Mouse (Mus musculus) kidney, adult 2 months (tissue): ENCODE data around the gene Ppm1f. TPM values are rescaled to one million over a fixed set of nuclear protein-coding genes. Genes with fewer than 3 reads are reported as not detected.
"Not testable (repeated sequence)": the region's sequence is repeated elsewhere in the genome, so short reads cannot be mapped to it uniquely, and the experiment has no call there.

Source experiments
- DNase-seq: peaks from one replicate; pipeline ENCODE4 v3.0.0; 2021
- H3K27ac ChIP-seq: fragments of 200-500 bp; 2 replicates; pipeline ENCODE4 v1.5.1; 2012; ENCODE audit warnings: low read depth, low read length, control low read depth, inconsistent platforms; ENCODE audit not compliant: insufficient read depth
- H3K27me3 ChIP-seq: fragments of 200-500 bp; replicated peaks from 2 replicates; pipeline ENCODE4 v1.6.1; 2012; ENCODE audit warnings: mild to moderate bottlenecking, moderate library complexity, low read length, inconsistent platforms; ENCODE audit not compliant: control insufficient read depth, insufficient read depth
- H3K36me3 ChIP-seq: fragments of 200-500 bp; 2 replicates; pipeline ENCODE4 v1.6.1; 2012; ENCODE audit warnings: mild to moderate bottlenecking, moderate library complexity, low read length, inconsistent platforms; ENCODE audit not compliant: control insufficient read depth, insufficient read depth
- H3K4me1 ChIP-seq: fragments of 200-500 bp; 2 replicates; pipeline ENCODE4 v1.6.1; 2011; ENCODE audit warnings: low read length; ENCODE audit not compliant: control insufficient read depth, insufficient read depth
- H3K4me3 ChIP-seq: fragments of 200-500 bp; 2 replicates; pipeline ENCODE4 v1.5.1; 2011; ENCODE audit warnings: mild to moderate bottlenecking, low read depth, low read length, control low read depth; ENCODE audit not compliant: insufficient read depth
- CTCF ChIP-seq: fragments of 200-500 bp; conservative IDR thresholded peaks from 2 replicates; pipeline ENCODE4 v1.5.1; 2011; ENCODE audit warnings: low read depth, mild to moderate bottlenecking, control low read depth, low read length, moderate library complexity, mixed read lengths; ENCODE audit not compliant: insufficient read depth, insufficient read length
- POLR2A ChIP-seq: fragments of 200-500 bp; IDR thresholded peaks from one replicate; pipeline ENCODE4 v1.6.1; 2011; ENCODE audit warnings: low read depth, low read length, control low read depth
- WGBS: fragments of 180-500 bp; shearing (Covaris S2); methylation state at CpG from one replicate; pipeline ENCODE4 v1.1.7; 2018; 5-methylcytosine and 5-hydroxymethylcytosine counted together
- polyA plus RNA-seq: library from polyadenylated mRNA; depleted of rRNA; stranded (reverse); fragments of >200 nt; gene quantifications from 2 replicates; pipeline ENCODE4 v1.2.3, GENCODE M21; 2012

Ppm1f gene
- polyA plus RNA-seq, 1 experiment = 15.2 TPM

DNA sequence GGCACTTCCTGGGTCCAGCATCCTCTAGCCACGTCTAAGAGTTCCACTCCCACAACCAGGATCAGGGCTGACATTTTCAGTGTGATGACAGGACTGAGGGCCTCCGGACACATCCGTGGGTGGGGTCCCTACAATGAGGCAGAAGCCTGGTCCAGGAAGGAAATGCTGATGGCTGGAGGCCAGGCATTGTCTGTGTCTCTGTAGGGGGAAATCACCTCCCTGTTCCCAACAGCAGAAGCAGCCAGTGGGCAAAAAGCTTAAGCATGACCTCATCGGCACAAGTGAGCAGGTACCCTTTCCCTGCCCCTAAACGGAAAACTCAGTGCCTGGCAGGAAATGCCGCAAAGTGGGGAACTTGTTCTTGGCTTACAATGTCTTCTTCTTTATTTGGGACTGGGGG, 11.5 kb downstream of the Ppm1f start:
- 62% methylated on average over 6 of the region's 6 CpGs for WGBS
- Histone ChIP-seq H3K27ac (peak overlapping the region; percentile 90), H3K27me3 (no peaks in the 10 kb centered on the region), H3K4me3 (no peak overlapping the region), H3K4me1 (no peaks in the 10 kb centered on the region; the same call in 1 of the 2 replicates), H3K36me3 (no peaks in the 10 kb centered on the region; the same call in 1 of the 2 replicates)
- TF ChIP-seq CTCF (no peak), POLR2A (no peak)
- peak; percentile 94 for DNase-seq

DNA sequence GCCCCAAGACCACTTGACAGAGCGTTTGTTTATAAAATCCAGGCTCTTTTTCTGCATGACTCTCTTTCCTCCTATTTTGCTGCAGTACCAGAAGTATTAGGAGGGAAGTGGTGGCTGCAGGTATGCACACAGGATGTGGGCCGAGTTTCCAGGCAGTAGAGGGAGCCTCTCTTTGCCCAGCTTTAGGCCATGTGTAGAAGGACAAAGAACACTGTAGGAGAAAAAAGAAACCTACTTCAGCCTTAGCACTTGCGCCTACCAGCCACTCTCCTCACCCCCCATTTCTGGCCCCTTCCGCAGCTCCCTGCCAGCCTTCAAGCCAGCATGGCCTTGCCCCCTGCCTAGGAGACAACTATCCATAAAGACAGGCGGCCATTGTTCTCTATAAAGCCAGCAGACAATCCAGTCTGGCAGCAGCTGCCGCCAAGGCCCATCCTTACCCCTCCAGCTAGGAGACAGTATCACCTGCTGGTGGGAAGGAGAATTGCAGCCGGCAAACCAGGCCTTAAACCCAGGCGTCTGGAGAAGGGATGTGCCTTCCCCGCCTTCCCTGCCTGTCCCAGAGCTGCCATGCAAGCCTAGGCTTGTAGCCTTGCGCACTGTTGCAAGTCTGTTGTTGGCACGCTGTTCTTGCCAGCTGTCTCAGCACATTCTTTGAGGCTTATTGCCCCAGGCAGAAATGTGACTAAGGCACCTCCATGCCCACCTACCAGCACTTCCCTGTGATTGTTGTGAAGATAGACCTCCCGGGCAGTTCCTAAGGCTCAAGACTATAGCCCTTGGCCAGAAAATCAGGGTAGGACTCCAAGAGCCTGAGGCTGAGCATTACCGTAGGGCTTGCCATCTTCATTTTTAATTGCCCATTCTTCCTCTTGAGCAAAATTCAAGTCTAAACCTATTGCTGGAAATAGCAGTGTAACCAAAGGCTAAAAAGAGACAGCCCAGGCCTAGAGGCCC, 15.7 kb downstream of the Ppm1f start:
- DNase-seq = peak; percentile 80
- TF ChIP-seq CTCF (peak; percentile 97), POLR2A (no peak)
- 45% methylated on average over 13 of the region's 13 CpGs for WGBS
- Histone ChIP-seq H3K4me3 (no peak overlapping the region), H3K27ac (0 out of 2 replicates have a peak overlapping the region, but pooled peaks have one; percentile 17), H3K36me3 (no peaks in the 10 kb centered on the region; the same call in 1 of the 2 replicates), H3K4me1 (no peaks in the 10 kb centered on the region; the same call in 1 of the 2 replicates), H3K27me3 (no peaks in the 10 kb centered on the region)

GRCm38 (mm10) chr16:16913440-16913839, 17.2 kb downstream of the Ppm1f start:
- TF ChIP-seq CTCF (no peak), POLR2A (no peak)
- no peak overlapping the region for H3K27ac ChIP-seq
- no peak overlapping the region for H3K4me3 ChIP-seq
- no peaks in the 10 kb centered on the region; the same call in 1 of the 2 replicates for H3K36me3 ChIP-seq
- no peaks in the 10 kb centered on the region for H3K27me3 ChIP-seq
- DNase-seq = no peak
- 72% methylated on average over 1 of the region's 1 CpGs for WGBS
- H3K4me1 ChIP-seq = no peaks in the 10 kb centered on the region; the same call in 1 of the 2 replicates

DNA sequence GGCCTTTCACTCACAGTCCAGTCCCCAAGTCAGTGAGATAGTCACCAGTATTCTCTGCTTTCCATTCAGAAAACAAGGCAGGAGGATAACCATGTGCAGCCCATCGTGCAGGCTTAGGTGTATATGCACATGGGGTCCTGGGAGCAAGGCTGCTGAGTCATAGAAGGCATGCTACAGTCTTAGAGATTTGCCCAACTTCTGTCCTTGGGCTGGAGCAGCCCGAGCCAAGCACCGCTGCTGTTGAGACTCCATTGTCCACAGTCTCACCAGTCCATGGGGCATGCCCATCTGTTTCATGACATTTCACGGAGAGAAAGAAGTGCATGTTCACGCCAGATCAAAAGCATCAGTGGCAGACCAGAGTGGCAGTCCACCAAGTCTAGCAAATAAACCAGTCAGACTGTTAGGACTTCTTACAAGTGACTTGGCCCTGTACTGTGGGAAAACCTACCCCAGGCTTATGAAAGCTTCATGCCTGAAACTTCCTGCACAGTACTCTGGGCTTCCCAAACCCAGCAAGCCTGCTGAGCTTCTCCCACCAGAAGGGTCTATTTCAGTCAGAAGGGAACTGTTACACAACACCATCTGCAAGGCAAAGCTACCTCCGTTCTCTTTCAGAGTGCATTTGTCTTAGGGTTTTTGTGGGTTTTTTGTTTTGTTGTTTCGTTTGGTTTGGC, 22.3 kb downstream of the Ppm1f start:
- Histone ChIP-seq H3K4me3 (no peak overlapping the region), H3K27ac (no peak overlapping the region), H3K36me3 (no peaks in the 10 kb centered on the region; the same call in 1 of the 2 replicates), H3K27me3 (no peaks in the 10 kb centered on the region), H3K4me1 (no peaks in the 10 kb centered on the region)
- no peak for DNase-seq
- WGBS = 92% methylated on average over 7 of the region's 7 CpGs
- TF ChIP-seq CTCF (no peak), POLR2A (no peak)

GRCm38 (mm10) chr16:16921021-16921435, 24.8 kb downstream of the Ppm1f start:
- Histone ChIP-seq H3K27me3 (no peaks in the 10 kb centered on the region), H3K4me3 (no peak overlapping the region), H3K36me3 (no peaks in the 10 kb centered on the region), H3K4me1 (no peaks in the 10 kb centered on the region), H3K27ac (no peak overlapping the region)
- peak; percentile 61 for DNase-seq
- TF ChIP-seq POLR2A = no peak
- peak; percentile 69 for TF ChIP-seq CTCF
- WGBS = 39% methylated on average over 3 of the region's 3 CpGs

DNA sequence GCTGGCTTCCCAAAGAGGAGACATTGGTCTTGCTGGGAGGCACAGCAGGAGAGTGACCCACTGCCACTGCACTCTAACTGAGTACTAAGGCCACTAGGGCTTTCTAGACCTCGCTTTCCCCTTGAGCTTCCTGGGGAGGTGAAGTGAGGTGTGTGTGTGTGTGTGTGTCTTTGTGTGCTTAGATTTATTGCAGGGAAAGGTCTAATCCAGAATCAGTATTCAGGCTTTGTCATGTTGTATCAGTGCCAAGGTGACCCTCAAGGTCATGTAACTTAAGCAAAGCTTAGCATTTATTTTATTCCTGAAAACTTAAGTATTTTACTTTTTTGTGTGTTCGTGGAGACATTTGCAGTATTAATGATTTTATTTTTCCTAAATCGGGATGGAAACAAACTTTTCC, 28.2 kb downstream of the Ppm1f start:
- DNase-seq = no peak
- no peak for TF ChIP-seq CTCF
- TF ChIP-seq POLR2A = no peak
- Histone ChIP-seq H3K4me3 (no peak overlapping the region), H3K27me3 (no peaks in the 10 kb centered on the region), H3K36me3 (no peaks in the 10 kb centered on the region), H3K27ac (no peak overlapping the region), H3K4me1 (no peaks in the 10 kb centered on the region)
- 89% methylated on average over 3 of the region's 3 CpGs for WGBS

DNA sequence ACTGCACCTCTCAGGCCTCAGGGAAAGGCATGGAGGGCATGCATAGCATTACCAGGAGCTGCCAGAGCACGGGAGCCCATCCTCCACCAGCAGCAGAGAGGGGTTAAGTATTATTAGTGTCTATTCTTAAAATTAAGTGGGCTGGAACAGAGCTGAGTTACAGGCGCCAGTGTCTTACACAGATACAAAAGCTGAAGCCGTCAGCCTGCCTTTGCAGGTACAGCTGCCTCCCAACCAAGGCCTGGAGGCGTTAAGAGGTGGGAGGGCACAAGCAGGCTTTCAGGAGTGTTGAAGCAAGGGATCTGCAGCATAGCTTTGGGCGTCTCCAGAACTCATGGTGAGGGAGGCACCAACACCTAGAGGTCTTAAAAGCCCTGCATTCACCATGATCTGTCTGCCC, 30.3 kb downstream of the Ppm1f start:
- WGBS = 69% methylated on average over 5 of the region's 5 CpGs
- Histone ChIP-seq H3K4me3 (no peak overlapping the region), H3K27me3 (no peaks in the 10 kb centered on the region), H3K27ac (no peak overlapping the region), H3K36me3 (no peaks in the 10 kb centered on the region), H3K4me1 (no peaks in the 10 kb centered on the region)
- TF ChIP-seq CTCF (no peak), POLR2A (no peak)
- DNase-seq = no peak

GRCm38 (mm10) chr16:16928908-16929307, 32.6 kb downstream of the Ppm1f start:
- 83% methylated on average over 3 of the region's 3 CpGs for WGBS
- H3K4me1 ChIP-seq, H3K27me3 ChIP-seq, H3K27ac ChIP-seq, H3K36me3 ChIP-seq, DNase-seq, H3K4me3 ChIP-seq: not testable (repeated sequence)
